Comparison of ENCODE assay signal across 10 mouse cellular contexts in genomic region chr15:85167086-85167679, GRCm38 (mm10). TPM values are rescaled to one million over a fixed set of nuclear protein-coding genes. Genes with fewer than 3 reads are reported as not detected.
A peak's percentile ranks its signal among the peaks of the same experiment; 100 is the strongest.
DNase-seq lines count a peak whose midpoint lies in the region; ATAC-seq lines count a peak whose summit lies in the region.
"Had no signal": no experiment of that assay in that cellular context is flagged by ENCODE, and none has a peak within 500 bp of the region (broad histone marks: within the 10 kb centered on the region; RNA-seq: fewer than 3 reads in every experiment).

No protein-coding gene starts in this region.

- no peaks in the 10 kb centered on the region for H3K36me3 ChIP-seq in kidney, embryonic 14.5 days (ENCODE audit: control insufficient read depth, insufficient read depth, low read length)
- no peaks in the 10 kb centered on the region for H3K36me3 ChIP-seq in embryonic facial prominence, embryonic 14.5 days (ENCODE audit: control insufficient read depth, insufficient read depth, low read length)
- no peaks in the 10 kb centered on the region for H3K36me3 ChIP-seq in hindbrain, embryonic 14.5 days (replicated peaks; ENCODE audit: control insufficient read depth, insufficient read depth)
- H3K36me3 ChIP-seq in midbrain, embryonic 16.5 days (ENCODE audit: control insufficient read depth, insufficient read depth, low read length): no peaks in the 10 kb centered on the region

- no peaks in the 10 kb centered on the region for H3K27me3 ChIP-seq in kidney, embryonic 14.5 days (ENCODE audit: control insufficient read depth, insufficient read depth, low read length)
- H3K27me3 ChIP-seq in embryonic facial prominence, embryonic 14.5 days (replicated peaks; ENCODE audit: control insufficient read depth, insufficient read depth, low read length): no peaks in the 10 kb centered on the region
- H3K27me3 ChIP-seq in hindbrain, embryonic 14.5 days (ENCODE audit: control insufficient read depth, insufficient read depth, low read length): no peaks in the 10 kb centered on the region
- H3K27me3 ChIP-seq in midbrain, embryonic 16.5 days (ENCODE audit: control insufficient read depth, insufficient read depth, low read depth, low read length): no peaks in the 10 kb centered on the region

- H3K4me3 ChIP-seq in kidney, embryonic 14.5 days (ENCODE audit: low read length): no peak overlapping the region
- no peak overlapping the region for H3K4me3 ChIP-seq in embryonic facial prominence, embryonic 14.5 days (ENCODE audit: low read depth, low read length)
- H3K4me3 ChIP-seq in hindbrain, embryonic 14.5 days (replicated peaks; ENCODE audit: low read length): no peak overlapping the region
- H3K4me3 ChIP-seq in midbrain, embryonic 16.5 days (ENCODE audit: low read depth, low read length): no peak overlapping the region

- DNase-seq in kidney, adult 9 months: no peak
- DNase-seq in embryonic facial prominence, embryonic 14.5 days (ENCODE audit: low spot score): peak; percentile 37
- DNase-seq in hindbrain, embryonic 14.5 days (ENCODE audit: low spot score): no peak
- no peak for DNase-seq in c-Kit-positive CD71-positive TER-119-positive erythroid progenitor cells, embryonic 14.5 days (ENCODE audit: low spot score)
- DNase-seq in right cerebral cortex, adult 2 months (ENCODE audit: low spot score in 2 of 2): no peak
- DNase-seq: adrenal gland, postnatal 25 days had no signal

- no peaks in the 10 kb centered on the region for H3K9me3 ChIP-seq in kidney, embryonic 14.5 days (ENCODE audit: control insufficient read depth, low read length)
- no peaks in the 10 kb centered on the region for H3K9me3 ChIP-seq in embryonic facial prominence, embryonic 14.5 days (ENCODE audit: control insufficient read depth, low read length)
- H3K9me3 ChIP-seq in hindbrain, embryonic 14.5 days (ENCODE audit: control insufficient read depth, low read length): no peaks in the 10 kb centered on the region
- no peaks in the 10 kb centered on the region for H3K9me3 ChIP-seq in midbrain, embryonic 16.5 days (replicated peaks; ENCODE audit: control insufficient read depth, low read length, poor library complexity, severe bottlenecking)

- 40% methylated on average over 12 of the region's 12 CpGs for WGBS in kidney, embryonic 14.5 days
- 39% methylated on average over 12 of the region's 12 CpGs for WGBS in embryonic facial prominence, embryonic 14.5 days
- WGBS in hindbrain, embryonic 14.5 days: 58% methylated on average over 12 of the region's 12 CpGs
- WGBS in midbrain, embryonic 16.5 days: 58% methylated on average over 12 of the region's 12 CpGs

- H3K9ac ChIP-seq in kidney, embryonic 14.5 days (ENCODE audit: low read depth, low read length): no peak overlapping the region
- peak overlapping the region; percentile 26; the same call in 1 of the 2 replicates for H3K9ac ChIP-seq in embryonic facial prominence, embryonic 14.5 days (ENCODE audit: low read depth, low read length)
- peak overlapping the region; percentile 37; the same call in 1 of the 2 replicates for H3K9ac ChIP-seq in hindbrain, embryonic 14.5 days
- H3K9ac ChIP-seq in midbrain, embryonic 16.5 days (ENCODE audit: low read depth, low read length): no peak overlapping the region

- H3K27ac ChIP-seq in kidney, embryonic 14.5 days (ENCODE audit: low read depth, low read length): 0 out of 2 replicates have a peak overlapping the region, but pooled peaks have one; percentile 30
- H3K27ac ChIP-seq in embryonic facial prominence, embryonic 14.5 days (replicated peaks; ENCODE audit: low read depth, low read length): peak overlapping the region; percentile 88
- H3K27ac ChIP-seq in hindbrain, embryonic 14.5 days: peak overlapping the region; percentile 27; the same call in 1 of the 2 replicates
- H3K27ac ChIP-seq in midbrain, embryonic 16.5 days (ENCODE audit: low read length): peak overlapping the region; percentile 53; the same call in 1 of the 2 replicates

- no peaks in the 10 kb centered on the region for H3K4me1 ChIP-seq in kidney, embryonic 14.5 days (ENCODE audit: control insufficient read depth, insufficient read depth, low read length)
- H3K4me1 ChIP-seq in embryonic facial prominence, embryonic 14.5 days (ENCODE audit: control insufficient read depth, insufficient read depth, low read length): peaks cover 44% of the 10 kb centered on the region
- H3K4me1 ChIP-seq in hindbrain, embryonic 14.5 days (replicated peaks; ENCODE audit: control insufficient read depth, insufficient read depth, low read length): peaks cover 16% of the 10 kb centered on the region; the same call in 1 of the 2 replicates
- peaks cover 12% of the 10 kb centered on the region for H3K4me1 ChIP-seq in midbrain, embryonic 16.5 days (ENCODE audit: control insufficient read depth, insufficient read depth, low read length)

- no peak for ATAC-seq in kidney, embryonic 14.5 days (ENCODE audit: low FRiP score, low TSS enrichment)
- no peak for ATAC-seq in embryonic facial prominence, embryonic 14.5 days (ENCODE audit: low read depth)
- ATAC-seq in hindbrain, embryonic 14.5 days (ENCODE audit: low FRiP score): no peak
- ATAC-seq in midbrain, embryonic 16.5 days: no peak
- ATAC-seq: inflammation-experienced regulatory T-cells, adult 6 months had no signal

- H3K4me2 ChIP-seq in kidney, embryonic 14.5 days (replicated peaks; ENCODE audit: low read depth, low read length): no peak overlapping the region
- H3K4me2 ChIP-seq in embryonic facial prominence, embryonic 14.5 days (ENCODE audit: low read depth, low read length): peak overlapping the region; percentile 33
- H3K4me2 ChIP-seq in hindbrain, embryonic 14.5 days (replicated peaks): no peak overlapping the region
- no peak overlapping the region for H3K4me2 ChIP-seq in midbrain, embryonic 16.5 days (ENCODE audit: low read length)
- H3K4me2 ChIP-seq: heart, embryonic 11.5 days had no signal

RNA-seq across cellular contexts. Expression of gene Ribc2, which starts 35.3 kb away (rescaled TPM):
- 0.19 and 0.69 TPM in 2 replicates for polyA plus RNA-seq in kidney, embryonic 14.5 days (2014; fragmentation: Nextera tagmentation; extraction: Ambion mirVana)
- 0.67 and 0.69 TPM in 2 replicates for polyA plus RNA-seq in embryonic facial prominence, embryonic 14.5 days (2014; fragmentation: Nextera tagmentation; extraction: Ambion mirVana)
- polyA plus RNA-seq in hindbrain, embryonic 14.5 days (2014; fragmentation: Nextera tagmentation; extraction: Ambion mirVana): 0.48 and 1.1 TPM in 2 replicates
- polyA plus RNA-seq in midbrain, embryonic 16.5 days (2015; fragmentation: Nextera tagmentation; extraction: Ambion mirVana): 0.78 and 1.4 TPM in 2 replicates
- polyA plus RNA-seq: inflammation-experienced regulatory T-cells, adult 6 months had no signal

RNA-seq across cellular contexts. Expression of gene Smc1b, which starts 35.4 kb away (rescaled TPM):
- polyA plus RNA-seq in kidney, embryonic 14.5 days (2014; fragmentation: Nextera tagmentation; extraction: Ambion mirVana): 0.19 and 0.22 TPM in 2 replicates
- 0.17 and 0.30 TPM in 2 replicates for polyA plus RNA-seq in embryonic facial prominence, embryonic 14.5 days (2014; fragmentation: Nextera tagmentation; extraction: Ambion mirVana)
- polyA plus RNA-seq in hindbrain, embryonic 14.5 days (2014; fragmentation: Nextera tagmentation; extraction: Ambion mirVana): 0.08 TPM in 2 replicates
- 0.15 TPM in 2 replicates for polyA plus RNA-seq in midbrain, embryonic 16.5 days (2015; fragmentation: Nextera tagmentation; extraction: Ambion mirVana)

RNA-seq across cellular contexts. Expression of gene Fbln1, which starts 38.6 kb away (rescaled TPM):
- 174 and 188 TPM in 2 replicates for polyA plus RNA-seq in kidney, embryonic 14.5 days (2014; fragmentation: Nextera tagmentation; extraction: Ambion mirVana)
- polyA plus RNA-seq in embryonic facial prominence, embryonic 14.5 days (2014; fragmentation: Nextera tagmentation; extraction: Ambion mirVana): 235 and 267 TPM in 2 replicates
- 51.0 and 54.2 TPM in 2 replicates for polyA plus RNA-seq in hindbrain, embryonic 14.5 days (2014; fragmentation: Nextera tagmentation; extraction: Ambion mirVana)
- 38.9 and 41.1 TPM in 2 replicates for polyA plus RNA-seq in midbrain, embryonic 16.5 days (2015; fragmentation: Nextera tagmentation; extraction: Ambion mirVana)
- polyA plus RNA-seq: inflammation-experienced regulatory T-cells, adult 6 months had no signal

Comparison
In these comparisons a context has a peak if more than half of its experiments do, and no peak if none do; other contexts are left out.
1. H3K27ac ChIP-seq: peak in every context shown above with its lines; median percentile 88 in embryonic facial prominence, embryonic 14.5 days; 53 in midbrain, embryonic 16.5 days; 30 in kidney, embryonic 14.5 days; 27 in hindbrain, embryonic 14.5 days.
2. H3K9ac ChIP-seq: peak in embryonic facial prominence, embryonic 14.5 days (single experiment) and hindbrain, embryonic 14.5 days (single experiment); none in kidney, embryonic 14.5 days (single experiment) and midbrain, embryonic 16.5 days (single experiment).